Comparison of ENCODE assay signal across 9 mouse cellular contexts in the genomic region with DNA sequence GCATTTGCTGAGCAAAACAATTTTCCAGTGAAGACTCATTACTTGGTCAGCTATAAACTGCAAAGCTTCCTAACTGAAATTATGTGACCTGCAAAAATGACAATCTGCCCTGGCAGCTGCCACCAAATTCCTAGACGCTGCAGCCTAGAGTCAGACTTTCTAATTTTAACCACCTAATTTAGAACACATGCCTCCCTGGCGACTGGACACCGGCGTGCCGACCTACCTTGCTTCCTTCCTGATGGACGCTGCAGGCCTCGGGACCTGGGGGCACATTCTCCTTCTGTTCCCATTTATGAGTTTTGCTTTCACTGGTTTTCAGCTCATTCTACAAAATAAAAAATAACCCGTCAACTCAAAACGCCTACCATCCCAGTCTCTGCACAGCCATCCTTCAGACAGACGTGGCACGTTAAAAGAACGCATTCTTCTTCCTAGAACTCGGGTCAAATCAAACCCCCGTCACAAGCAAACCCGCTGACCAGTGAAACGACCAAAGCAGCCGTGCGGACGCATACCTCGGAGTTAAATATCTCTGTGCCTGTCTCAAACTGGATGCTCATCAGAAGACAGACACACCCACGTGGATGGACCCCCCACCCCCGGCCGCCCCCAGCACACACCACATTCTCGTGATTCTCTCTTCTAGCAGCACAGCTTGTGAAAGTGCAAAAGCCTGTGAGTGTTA. TPM values are rescaled to one million over a fixed set of nuclear protein-coding genes. Genes with fewer than 3 reads are reported as not detected.
DNase-seq lines count a peak whose midpoint lies in the region; TF ChIP-seq lines count a peak whose summit lies in the region.
"Had no signal": no experiment of that assay in that cellular context is flagged by ENCODE, and none has a peak within 500 bp of the region (broad histone marks: within the 10 kb centered on the region; RNA-seq: fewer than 3 reads in every experiment).

No protein-coding gene starts in this region.

- H3K4me1 ChIP-seq in embryonic fibroblast, embryonic 13.5 days (ENCODE audit: control insufficient read depth, insufficient read depth, low read length), result peaks cover 31% of the 10 kb centered on the region
- peaks cover 61% of the 10 kb centered on the region for H3K4me1 ChIP-seq in limb, embryonic 10.5 days

- WGBS in limb, embryonic 10.5 days, result 25% methylated on average over 24 of the region's 24 CpGs

- peak; percentile 61 for DNase-seq in gastrocnemius, adult 2 months
- DNase-seq in gastrocnemius, postnatal 10 days, result no peak
- DNase-seq in cerebellum, adult 8-10 months, result peak; percentile 54
- DNase-seq in limb, embryonic 10.5 days (ENCODE audit: low spot score), result peak; percentile 65
- no peak for DNase-seq in adipocyte (ENCODE audit: low spot score)
- DNase-seq in urinary bladder, postnatal 25 days (ENCODE audit: low spot score), result no peak
- no peak for DNase-seq in thymus, postnatal 25 days

- H3K27ac ChIP-seq in gastrocnemius, adult 2 months, result peak overlapping the region; percentile 70
- peak overlapping the region; percentile 92 for H3K27ac ChIP-seq in embryonic fibroblast, embryonic 13.5 days (ENCODE audit: insufficient read depth, low read length)
- peak overlapping the region; percentile 82 for H3K27ac ChIP-seq in limb, embryonic 10.5 days

- H3K4me3 ChIP-seq in gastrocnemius, adult 2 months, result peak overlapping the region; percentile 44
- no peak overlapping the region for H3K4me3 ChIP-seq in embryonic fibroblast, embryonic 13.5 days (ENCODE audit: insufficient read depth, low read length)
- peak overlapping the region; percentile 27 for H3K4me3 ChIP-seq in limb, embryonic 10.5 days
- H3K4me3 ChIP-seq: lung, embryonic 15.5 days had no signal

- H3K9me3 ChIP-seq in limb, embryonic 10.5 days (replicated peaks), result no peaks in the 10 kb centered on the region
- H3K9me3 ChIP-seq: lung, embryonic 15.5 days had no signal

- no peaks in the 10 kb centered on the region for H3K27me3 ChIP-seq in limb, embryonic 10.5 days (ENCODE audit: low read depth, poor library complexity, severe bottlenecking)
- H3K27me3 ChIP-seq: lung, embryonic 15.5 days had no signal

- H3K36me3 ChIP-seq in limb, embryonic 10.5 days, result peaks cover 78% of the 10 kb centered on the region

- no peak for TF ChIP-seq POLR2A in embryonic fibroblast, embryonic 13.5 days (IDR thresholded peaks at IDR 0.05; ENCODE audit: low read depth, low read length)

- intact Hi-C loops in gastrocnemius, adult 2 months (cut with DNase I), result loop anchor here (2.0 kb wide), 1 partner anchor 15 kb away; no protein-coding TSS in a partner anchor

- TF ChIP-seq CTCF in gastrocnemius, adult 2 months (IDR thresholded peaks at IDR 0.05), result no peak
- no peak for TF ChIP-seq CTCF in embryonic fibroblast, embryonic 13.5 days (IDR thresholded peaks at IDR 0.05; ENCODE audit: borderline replicate concordance, insufficient read depth, low read length)

RNA-seq across cellular contexts. Expression of gene Cers5, which starts 29.3 kb away (rescaled TPM):
- total RNA-seq in gastrocnemius, adult 2 months (2021), result 1 to 10 TPM; 4.6 to 5.4 TPM
- total RNA-seq in gastrocnemius, postnatal 10 days (2021), result 10 to 100 TPM; 16.0 to 17.5 TPM
- polyA plus RNA-seq in embryonic fibroblast, embryonic 13.5 days (2011; ENCODE audit: insufficient read length, low read depth, missing spikeins), result 75.9 and 82.1 TPM in 2 replicates
- 68.2 and 75.6 TPM in 2 replicates for polyA plus RNA-seq in limb, embryonic 10.5 days (2016; fragmentation: Nextera tagmentation; extraction: Ambion mirVana)

Comparison
In these comparisons a context has a peak if more than half of its experiments do, and no peak if none do; other contexts are left out.
1. DNase-seq: peak in gastrocnemius, adult 2 months (single experiment), cerebellum, adult 8-10 months (single experiment) and limb, embryonic 10.5 days (single experiment); none in gastrocnemius, postnatal 10 days (single experiment), adipocyte (single experiment), urinary bladder, postnatal 25 days (single experiment) and thymus, postnatal 25 days (single experiment).
2. Peak in every context shown above with its lines, with median percentiles within 50 percentile points of each other: H3K27ac ChIP-seq.